Mouse (Mus musculus): ENCODE data around the gene Htr2c. TPM values are rescaled to one million over a fixed set of nuclear protein-coding genes. Genes with fewer than 3 reads are reported as not detected.

Gene Htr2c
- polyA plus RNA-seq, 1 experiment from 2014 or later = 0.03 TPM

GRCm38 (mm10) chrX:147217382-147218013 lies 255.2 kb downstream of the Htr2c start:
- Histone ChIP-seq H3K4me1 (replicated peaks; ENCODE audit: insufficient read depth, low read length) (no peaks in the 10 kb centered on the region), H3K9ac (ENCODE audit: low read depth, low read length) (no peak overlapping the region), H3K27me3 (ENCODE audit: insufficient read depth, low read length) (no peaks in the 10 kb centered on the region), H3K4me3 (replicated peaks; ENCODE audit: low read depth, low read length) (no peak overlapping the region), H3K36me3 (ENCODE audit: insufficient read depth, low read length) (no peaks in the 10 kb centered on the region), H3K27ac (no peak overlapping the region), H3K9me3 (replicated peaks; ENCODE audit: low read length) (no peaks in the 10 kb centered on the region), H3K4me2 (ENCODE audit: low read length) (no peak overlapping the region)
- TF ChIP-seq CTCF (IDR thresholded peaks at IDR 0.05; ENCODE audit: low read depth) = no peak
- 69% methylated on average over 3 of the region's 3 CpGs for WGBS
- ATAC-seq (replicated peaks; ENCODE audit: low FRiP score, low read depth) = no peak
- peak; percentile 8 for DNase-seq (ENCODE audit: low spot score)

- DNase-seq (ENCODE audit: low spot score) (peak; percentile 22), ATAC-seq (replicated peaks; ENCODE audit: low FRiP score, low read depth) (no peak)
- no peaks in the 10 kb centered on the region for H3K4me1 ChIP-seq (replicated peaks; ENCODE audit: insufficient read depth, low read length)
- no peak overlapping the region for H3K4me2 ChIP-seq (ENCODE audit: low read length)
- TF ChIP-seq CTCF (IDR thresholded peaks at IDR 0.05; ENCODE audit: low read depth) = no peak
- no peak overlapping the region for H3K4me3 ChIP-seq (replicated peaks; ENCODE audit: low read depth, low read length)
- H3K9me3 ChIP-seq (replicated peaks; ENCODE audit: low read length) = no peaks in the 10 kb centered on the region
- no peaks in the 10 kb centered on the region for H3K36me3 ChIP-seq (ENCODE audit: insufficient read depth, low read length)
- 65% methylated on average over 2 of the region's 2 CpGs for WGBS
- no peak overlapping the region for H3K27ac ChIP-seq
- no peaks in the 10 kb centered on the region for H3K27me3 ChIP-seq (ENCODE audit: insufficient read depth, low read length)
- H3K9ac ChIP-seq (ENCODE audit: low read depth, low read length) = no peak overlapping the region
Measured at GRCm38 (mm10) chrX:147238806-147239542, 276.7 kb downstream of the Htr2c start.

MicroRNAs within 50 kb of the gene (microRNA counts, 519-probe panel; counts per million panel counts)
- microRNA mmu-miR-448 = 330 counts per million, percentile 68 among the panel's probes with 10 or more counts
- microRNA mmu-miR-764-3p = 330 counts per million, percentile 68 among the panel's probes with 10 or more counts
- microRNA mmu-miR-764-5p = 330 counts per million, percentile 68 among the panel's probes with 10 or more counts

Small RNA genes within 50 kb of the gene (microRNA-seq; reads per million reads assigned to microRNA genes)
- gene Gm22650 = not detected
- gene Gm24627 = not detected
- 1.2 reads per million for gene Mir1264
- gene Mir1298 = 2.4 reads per million, percentile 4 among the genes with 10 or more reads in this experiment
- not detected for gene Mir1912
- gene Mir448 = not detected
- not detected for gene Mir764

Data from kidney, postnatal 0 days (tissue).